Mouse (Mus musculus) T-helper 17 cell (primary cell): ENCODE results near the gene AC170998.1.
"Not testable (repeated sequence)": the region's sequence is repeated elsewhere in the genome, so short reads cannot be mapped to it uniquely, and the experiment has no call there.

Experiments
- in situ Hi-C, 2 experiments: fragments of 300-600 bp; cut with MboI, MseI; formaldehyde crosslinking; loops; 1 replicate in 1 of 2; 2 replicates in 1 of 2; pipeline ENCODE4 v1.15.1; 2025; ENCODE audit warnings: high pct_unique_total_duplicates in 2 of 2

The AC170998.1 gene

DNA sequence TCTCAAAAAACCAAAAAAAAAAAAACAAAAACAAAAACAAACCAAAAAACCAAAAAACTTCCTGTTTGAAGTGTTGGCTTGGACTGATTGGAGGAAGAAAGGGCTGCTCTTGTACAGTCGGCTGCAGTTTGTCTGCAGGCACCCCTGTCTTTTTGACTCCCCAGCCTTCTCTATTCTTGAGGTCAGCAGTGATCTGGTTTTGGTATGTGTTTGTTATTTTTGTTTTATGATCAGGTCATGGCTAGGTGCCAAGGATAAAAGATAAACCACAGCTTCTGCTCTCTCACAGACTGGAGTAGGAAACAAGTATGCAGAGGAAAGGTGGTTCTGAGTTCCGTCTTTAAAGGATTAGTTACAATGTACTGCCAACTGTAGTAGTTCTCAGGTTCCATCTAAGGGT, 23.2 kb upstream of the AC170998.1 start:
- in situ Hi-C loops = no loop called here

DNA sequence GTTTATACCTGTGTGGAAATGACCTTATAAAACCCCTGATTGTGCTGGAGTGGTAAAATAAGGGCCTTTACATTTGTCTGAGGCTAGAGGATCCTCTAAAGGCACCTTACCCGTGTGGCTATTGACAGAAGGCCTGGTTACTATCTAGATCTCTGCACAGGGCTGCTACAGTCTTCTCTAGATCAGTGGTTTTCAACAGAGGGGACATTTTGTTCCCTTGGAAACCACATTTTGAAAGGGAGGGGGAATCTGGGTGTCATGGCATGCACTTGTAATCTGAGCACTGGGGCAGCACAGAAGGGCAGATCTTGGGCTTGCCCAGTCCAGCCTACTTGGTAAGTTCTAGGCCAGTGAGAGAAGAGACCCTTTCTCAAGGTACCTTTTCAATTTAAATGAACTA, 19.2 kb upstream of the AC170998.1 start:
- in situ Hi-C loops = no loop called here

DNA sequence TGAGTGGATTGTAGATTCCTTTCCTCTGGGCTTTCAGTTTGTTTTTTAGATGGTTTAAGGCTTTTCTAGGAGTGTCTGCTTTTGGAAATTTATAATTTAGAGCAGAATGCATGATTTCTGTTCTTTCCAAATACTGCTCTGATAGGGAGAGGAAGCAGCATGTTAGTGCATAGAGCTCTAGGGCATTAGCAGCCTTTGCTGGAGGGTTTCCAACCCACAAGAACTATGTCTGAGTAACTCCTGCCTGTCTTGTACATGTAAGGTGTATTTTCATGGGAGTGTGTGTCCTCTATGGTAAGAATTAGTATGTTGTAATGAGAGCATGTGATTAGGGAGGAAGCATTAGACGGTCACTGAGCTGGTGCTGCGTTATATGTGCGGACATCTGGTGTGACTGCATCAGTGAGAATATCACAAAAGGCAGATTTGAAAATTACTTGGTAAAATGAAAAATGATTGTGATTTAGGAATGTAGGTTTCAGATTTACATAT, 18.7 kb upstream of the AC170998.1 start:
- in situ Hi-C loops = no loop called here

DNA sequence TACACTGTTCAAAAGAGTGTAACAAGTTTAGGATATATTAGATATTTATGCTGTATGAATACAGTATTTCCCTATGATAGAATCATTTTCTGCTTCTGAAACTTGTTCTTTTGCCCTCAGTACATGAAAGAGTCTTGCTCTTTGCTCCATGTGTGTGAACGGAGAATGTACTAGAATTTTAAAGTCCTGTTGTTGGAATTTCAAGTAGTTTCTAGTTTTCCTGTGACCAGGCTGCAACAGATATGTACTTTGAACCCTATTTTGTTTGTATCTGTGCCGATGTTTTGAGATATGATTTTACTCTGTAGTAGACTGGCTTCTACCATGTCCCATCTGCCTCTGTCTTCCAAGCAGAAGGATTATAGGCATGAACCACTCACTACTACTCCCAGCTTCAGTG, 18.1 kb upstream of the AC170998.1 start:
- in situ Hi-C loops = no loop called here

DNA sequence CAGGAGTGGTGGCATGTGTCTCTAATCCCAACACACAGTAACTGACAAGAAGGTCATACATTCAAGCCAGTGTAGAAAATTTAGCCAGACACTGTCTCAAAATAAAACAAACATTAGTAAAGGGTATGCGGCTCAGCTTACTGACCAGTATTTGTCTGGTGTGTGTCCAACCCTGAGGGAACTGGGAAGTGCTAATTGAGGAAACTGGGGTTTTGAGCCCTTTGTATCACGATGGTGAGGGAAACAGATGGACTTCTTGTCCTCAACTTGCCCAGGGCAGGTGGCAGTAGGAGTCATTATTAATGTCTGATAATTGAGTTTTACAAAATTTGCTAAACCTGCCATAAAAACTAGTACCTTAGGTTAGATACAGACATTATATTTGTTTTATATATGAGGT, 16.9 kb upstream of the AC170998.1 start:
- in situ Hi-C loops = no loop called here

DNA sequence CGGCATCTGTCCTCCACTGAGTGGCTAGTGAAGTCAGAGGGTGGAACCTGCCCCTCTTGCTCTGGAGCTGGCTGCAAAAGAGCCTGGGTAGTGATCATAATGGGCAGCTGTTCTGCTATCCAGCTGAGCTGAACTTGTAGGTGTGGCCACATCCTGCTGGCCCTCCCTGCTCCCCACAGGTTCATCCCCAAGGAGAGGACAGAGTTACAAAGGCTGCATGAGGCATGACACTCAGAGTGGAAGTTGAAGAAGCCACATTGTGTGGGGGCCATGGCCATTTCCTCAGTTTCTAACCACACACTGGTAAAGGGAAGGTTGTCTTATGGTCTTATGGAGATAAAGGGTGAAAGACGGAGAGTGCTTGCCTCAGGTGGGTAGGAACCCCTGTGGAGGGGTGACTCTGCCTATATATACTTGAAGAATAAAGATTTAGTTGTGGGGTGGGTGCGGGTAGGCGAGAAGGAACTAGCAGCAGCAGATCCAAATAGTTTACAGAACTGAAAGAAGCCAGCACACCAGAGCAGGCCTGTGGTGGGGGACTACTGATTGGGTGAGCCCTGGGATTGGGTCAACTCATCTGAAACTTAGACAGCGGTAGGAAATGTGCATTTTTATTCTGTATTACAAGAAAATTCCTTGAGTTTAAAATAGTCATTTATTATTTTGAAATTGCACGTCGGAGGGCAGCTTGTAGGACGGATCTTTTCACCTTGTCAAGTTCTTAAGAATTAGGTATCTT, 16.2 kb upstream of the AC170998.1 start:
- in situ Hi-C loops = loop anchor here in 1 of 2 experiments (10.0 kb wide), 1 partner anchor 1145 kb away; the partner anchor contains the start of gene AI413582

DNA sequence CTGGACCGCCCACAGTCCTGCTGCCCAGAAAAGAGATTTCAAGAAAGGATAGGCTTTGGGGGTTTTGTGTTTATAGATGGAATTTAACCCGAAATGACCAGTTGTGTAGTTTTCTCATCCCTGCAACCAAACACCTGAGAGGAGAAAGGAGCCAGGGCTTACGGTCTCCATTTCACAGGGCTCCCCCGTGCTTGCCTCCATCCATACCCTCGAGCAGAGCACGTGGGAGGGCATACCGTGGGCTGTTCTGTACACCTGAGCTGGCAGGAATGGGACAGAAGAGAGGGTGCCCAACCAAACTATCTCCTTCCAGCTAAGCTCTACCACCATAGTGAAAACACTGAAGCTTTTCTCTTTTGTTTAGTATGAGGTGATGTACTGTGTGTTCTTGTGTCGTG, 15.6 kb upstream of the AC170998.1 start:
- in situ Hi-C loops = loop anchor here in 1 of 2 experiments (10.0 kb wide), 1 partner anchor 1145 kb away; the partner anchor contains the start of gene AI413582

DNA sequence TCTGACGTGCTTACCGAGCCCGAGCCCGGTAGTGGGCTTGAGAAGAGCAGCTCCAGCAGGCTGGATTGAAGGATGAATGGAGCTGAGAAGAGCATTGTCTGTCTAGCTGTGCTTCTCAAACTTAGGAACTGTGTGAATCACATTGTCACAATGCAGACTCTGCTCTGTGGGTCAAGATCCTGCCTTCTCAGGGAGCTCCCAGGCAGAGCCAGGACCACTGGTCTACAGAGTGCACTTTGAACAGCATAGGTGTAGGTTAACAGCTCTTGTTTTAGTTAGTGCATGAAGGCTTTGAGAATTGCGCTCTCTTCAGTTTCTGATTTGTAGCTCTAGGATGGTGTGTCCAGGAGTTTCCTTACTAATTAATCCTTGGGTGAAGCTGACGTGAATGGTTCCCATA, 14.6 kb upstream of the AC170998.1 start:
- in situ Hi-C loops = loop anchor here in 1 of 2 experiments (10.0 kb wide), 1 partner anchor 1146 kb away; the partner anchor contains the start of gene AI413582

DNA sequence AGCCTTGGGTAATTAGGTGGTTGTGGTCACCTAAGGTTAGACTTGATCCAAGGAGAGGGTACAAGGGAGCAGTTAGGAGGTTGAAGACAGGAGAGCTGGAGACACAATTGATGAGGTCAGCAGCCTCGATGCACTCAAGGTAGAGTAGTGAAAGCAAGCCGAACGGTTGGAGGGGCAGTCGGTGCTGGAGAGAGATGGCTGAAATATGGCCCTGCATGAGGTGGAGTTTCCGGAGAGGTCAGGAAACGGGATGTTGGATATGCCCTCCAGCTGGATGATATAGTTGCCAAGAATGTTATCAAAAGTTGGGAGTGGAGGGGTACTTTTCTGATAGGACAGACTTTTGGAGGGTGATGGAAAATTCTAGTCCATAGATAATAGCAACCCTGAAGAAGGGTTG, 13.6 kb upstream of the AC170998.1 start:
- in situ Hi-C loops = loop anchor here in 1 of 2 experiments (10.0 kb wide), 1 partner anchor 1148 kb away; the partner anchor contains the start of gene AI413582

DNA sequence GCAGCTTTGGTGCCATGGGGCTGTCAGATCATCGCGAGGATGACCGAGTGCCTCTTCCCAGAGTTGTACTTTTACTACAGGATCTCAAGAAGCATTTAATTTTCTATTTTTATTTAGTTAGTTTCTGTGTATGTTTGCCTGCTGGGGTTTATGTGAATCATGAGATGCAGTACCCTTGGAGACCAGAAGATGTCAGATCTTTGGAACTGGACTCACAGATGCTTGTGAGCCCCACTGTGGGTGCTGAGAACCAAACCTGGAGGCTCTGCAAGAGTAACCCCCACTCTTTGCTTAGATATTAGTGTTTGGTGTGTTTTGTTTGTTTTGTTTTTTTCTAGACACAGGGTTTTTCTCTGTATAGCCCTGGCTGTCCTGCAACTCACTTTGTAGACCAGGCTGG, 11.9 kb upstream of the AC170998.1 start:
- in situ Hi-C loops = loop anchor here in 1 of 2 experiments (10.0 kb wide), 1 partner anchor 1149 kb away; the partner anchor contains the start of gene AI413582

DNA sequence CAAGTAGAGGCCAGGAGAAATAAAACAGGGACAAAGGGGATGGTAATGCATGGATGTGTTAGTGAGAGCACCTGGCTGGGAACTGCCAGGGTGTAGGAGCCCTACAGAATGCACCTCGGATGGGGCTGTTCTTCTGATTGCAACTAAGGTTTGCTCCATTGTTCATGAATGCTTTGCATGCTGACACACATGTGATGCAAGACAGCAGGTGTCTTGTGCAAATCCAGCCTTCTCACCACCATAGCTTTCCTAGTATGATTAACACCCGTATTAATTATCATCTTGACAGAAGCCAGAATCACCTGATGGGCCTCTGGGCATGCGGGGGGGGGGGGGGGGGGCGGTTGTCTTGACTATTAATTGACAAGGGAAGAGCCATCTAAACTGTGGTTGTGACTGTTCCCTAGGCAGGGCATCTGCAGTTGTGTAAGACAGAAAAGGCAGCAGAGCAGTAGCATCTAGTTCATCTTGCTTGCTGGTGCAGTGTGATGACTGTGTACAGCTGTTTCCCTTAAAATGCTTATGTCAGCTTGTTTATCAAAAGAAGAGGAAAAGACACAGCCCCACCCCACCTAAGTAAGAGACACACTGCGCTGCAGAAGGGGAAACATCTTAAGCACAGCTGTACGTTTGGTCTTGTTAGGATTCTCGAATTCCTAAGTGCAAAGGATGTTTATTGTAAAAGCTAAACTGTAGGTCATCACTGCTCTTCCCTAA, 9.9 kb upstream of the AC170998.1 start:
- in situ Hi-C loops = loop anchor here in 1 of 2 experiments (10.0 kb wide), 1 partner anchor 1151 kb away; the partner anchor contains the start of gene AI413582

DNA sequence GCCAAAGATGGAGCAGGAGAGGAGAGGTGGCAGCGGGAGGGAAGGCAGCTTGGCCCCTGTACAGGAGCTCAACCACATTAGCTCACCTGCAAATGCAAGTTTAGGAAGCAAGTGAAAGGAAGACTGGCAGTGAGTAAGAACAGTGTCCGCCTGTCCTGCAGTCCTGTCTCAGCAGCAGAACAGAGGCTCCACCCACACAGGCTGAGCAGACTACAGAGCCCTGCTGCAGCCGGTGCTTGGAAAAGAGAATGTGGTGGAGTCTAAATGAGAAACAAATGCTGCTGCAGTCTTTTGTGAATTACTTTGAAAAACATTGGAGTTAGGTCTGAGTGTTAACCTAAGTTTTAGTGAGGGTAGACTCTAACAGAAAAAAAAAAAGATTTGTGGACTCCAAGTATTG, 8.3 kb upstream of the AC170998.1 start:
- in situ Hi-C loops = loop anchor here in 1 of 2 experiments (10.0 kb wide), 1 partner anchor 1153 kb away; the partner anchor contains the start of gene AI413582

DNA sequence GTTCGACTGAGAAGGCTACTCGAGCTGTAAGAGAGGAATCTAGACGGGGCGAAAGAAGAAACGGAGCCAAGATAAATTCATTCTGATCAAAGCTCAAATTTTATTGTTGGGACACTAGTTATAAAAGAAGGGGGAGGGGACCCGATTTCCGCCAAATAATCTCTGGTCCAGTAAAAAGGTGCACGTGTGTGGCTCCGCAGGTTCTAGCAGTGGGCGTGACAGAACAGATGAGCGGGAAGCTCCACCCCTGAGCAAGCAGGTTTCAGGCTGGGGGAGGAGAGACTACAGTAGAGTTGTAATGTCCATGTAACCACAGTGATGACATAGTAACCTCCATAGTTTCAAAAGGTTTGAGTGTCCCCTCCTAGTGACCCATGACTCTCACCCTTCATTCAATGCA, 1.6 kb downstream of the AC170998.1 start:
- in situ Hi-C loops = not testable (repeated sequence)

DNA sequence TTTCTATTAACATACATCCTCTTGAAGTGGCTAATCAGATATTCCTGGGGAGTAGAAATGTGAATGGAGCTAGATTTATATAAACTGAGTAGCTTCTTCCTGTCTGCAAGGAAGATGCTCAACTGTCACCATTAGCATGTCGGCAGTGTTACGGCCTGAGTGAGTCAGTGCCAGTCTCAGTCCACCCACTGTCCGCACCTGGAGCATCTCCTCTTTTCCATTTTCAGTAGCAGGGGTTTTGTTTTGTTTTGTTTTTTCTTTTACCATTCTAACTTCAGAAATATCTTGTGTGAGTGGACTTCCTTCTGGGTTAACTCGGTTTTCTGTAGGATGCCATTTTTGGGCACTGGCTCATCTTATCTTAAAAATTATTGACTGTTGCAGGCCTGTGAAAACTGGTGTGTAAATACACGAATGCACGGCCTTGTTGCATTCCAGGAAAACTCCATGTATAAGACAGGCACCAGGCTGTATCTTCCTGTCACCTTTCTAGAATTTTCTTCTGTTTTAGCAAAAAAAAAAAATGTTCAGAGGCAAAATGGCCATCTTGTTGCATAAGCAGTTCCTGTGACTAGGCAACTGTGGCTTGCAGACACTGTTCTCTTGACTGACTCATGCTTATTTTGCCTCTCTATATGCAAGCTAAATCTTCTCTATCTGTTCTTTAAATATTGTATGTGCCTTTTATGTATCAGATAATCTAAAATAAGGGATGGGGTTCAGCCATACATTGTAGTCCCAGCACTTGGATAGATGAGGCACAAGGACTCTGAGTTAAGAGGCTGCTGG, 9.6 kb downstream of the AC170998.1 start:
- in situ Hi-C loops = no loop called here

DNA sequence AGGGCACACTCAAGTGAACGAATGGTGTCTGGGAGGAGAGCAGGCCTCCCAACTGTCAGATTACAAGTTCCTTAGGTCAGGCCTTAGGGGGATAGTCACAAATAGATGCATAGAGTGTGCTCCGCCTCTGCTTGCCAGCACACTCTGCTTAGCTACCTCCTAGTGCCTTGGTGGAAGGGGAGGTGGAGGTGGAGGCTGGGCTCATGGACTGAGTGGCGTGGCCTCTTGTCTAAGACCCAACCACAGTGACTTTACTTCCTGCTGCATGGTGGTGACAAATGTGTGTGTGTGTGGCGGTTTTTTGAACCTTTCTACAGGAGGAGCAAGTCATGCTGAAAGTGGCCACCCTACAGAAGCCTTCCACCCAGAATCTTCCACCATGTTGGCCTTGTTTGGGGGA, 10.6 kb downstream of the AC170998.1 start:
- in situ Hi-C loops = no loop called here

DNA sequence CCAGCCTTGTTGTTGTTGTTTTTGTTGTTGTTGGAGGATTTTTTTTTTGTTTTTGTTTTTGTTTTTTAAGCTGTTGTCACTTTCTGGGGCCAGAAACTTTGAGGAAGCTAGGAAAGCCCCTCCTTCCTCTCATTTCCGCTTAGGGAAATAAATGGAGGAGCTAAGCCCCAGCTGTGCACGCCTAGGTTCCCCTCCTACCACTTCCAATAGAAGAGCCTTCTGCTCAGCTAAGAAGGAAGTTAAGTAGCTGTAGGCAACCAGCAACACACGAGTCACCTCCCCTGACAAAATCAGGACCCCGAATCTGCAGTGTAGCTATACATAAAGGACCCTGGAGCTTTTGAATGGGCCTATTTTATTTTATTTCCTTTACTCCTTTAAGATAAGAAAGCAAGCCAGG, 12.1 kb downstream of the AC170998.1 start:
- in situ Hi-C loops = no loop called here

DNA sequence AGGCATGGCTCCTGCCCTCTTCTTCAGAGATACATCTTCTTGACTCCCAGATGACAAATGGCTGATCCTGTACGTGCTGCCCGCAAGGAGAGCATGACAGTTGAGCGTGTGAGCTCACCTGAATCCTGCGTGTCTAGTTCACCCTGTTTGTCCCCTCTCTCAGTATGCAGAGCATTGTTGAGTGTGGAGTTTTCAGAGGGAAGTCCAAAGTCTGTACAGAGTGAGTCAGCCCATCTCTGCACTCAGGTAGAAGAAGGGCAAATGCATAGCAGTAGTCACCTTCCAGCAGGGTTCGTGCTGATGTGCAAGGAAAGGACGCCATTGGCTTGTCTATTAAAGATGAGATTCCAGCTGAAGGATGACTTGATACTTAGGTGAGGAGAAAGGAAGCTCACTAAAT, 13.4 kb downstream of the AC170998.1 start:
- in situ Hi-C loops = no loop called here

DNA sequence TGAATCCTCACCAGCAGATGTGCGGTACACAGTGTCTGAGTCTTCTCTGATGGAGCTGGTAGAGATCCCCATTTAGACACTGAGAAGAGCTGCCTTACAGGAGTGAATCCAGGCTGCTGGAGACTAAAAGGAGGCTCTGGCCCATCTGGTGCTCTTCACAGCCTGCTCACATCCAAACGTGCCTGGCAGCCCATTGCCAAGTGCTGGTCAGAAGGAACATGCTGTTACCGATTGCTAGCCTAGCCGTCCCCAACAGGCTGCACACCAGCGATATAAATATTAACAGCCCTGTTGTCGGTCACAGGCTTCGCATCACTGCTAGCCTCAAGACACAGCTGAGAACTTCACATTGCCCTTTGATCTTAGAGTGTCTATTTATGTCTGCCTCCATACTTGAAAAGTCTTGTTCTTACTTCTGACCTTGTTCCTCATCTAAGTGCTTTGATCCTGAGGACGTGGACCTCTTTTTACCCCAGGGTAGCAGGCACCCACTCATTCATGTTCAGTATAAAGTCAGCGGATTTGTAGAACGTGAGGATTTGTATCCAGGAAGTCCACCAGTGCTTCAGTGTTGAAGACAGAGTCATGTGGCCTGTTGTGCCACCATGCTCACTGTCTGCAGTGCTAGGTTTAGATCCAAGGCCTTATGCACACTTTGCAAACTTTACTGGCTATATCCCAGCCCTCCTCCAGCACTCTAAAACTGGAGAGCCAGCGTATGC, 17.4 kb downstream of the AC170998.1 start:
- in situ Hi-C loops = no loop called here

DNA sequence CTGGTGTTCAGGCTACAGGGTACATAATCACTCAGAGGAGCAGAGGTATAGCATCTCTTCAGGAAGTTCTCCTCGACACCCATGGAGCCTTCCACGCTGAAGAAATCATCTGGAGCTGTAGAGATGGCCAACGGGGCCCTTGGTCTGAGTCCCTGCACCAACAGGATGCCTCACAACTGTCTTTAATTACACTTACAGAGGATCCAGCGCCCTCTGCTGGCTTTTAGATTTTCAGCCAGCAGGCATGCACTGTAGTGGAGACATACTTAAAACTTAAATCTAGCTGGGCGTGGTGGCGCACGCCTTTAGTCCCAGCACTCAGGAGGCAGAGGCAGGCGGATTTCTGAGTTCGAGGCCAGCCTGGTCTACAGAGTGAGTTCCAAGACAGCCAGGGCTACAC, 18.0 kb downstream of the AC170998.1 start:
- in situ Hi-C loops = no loop called here

DNA sequence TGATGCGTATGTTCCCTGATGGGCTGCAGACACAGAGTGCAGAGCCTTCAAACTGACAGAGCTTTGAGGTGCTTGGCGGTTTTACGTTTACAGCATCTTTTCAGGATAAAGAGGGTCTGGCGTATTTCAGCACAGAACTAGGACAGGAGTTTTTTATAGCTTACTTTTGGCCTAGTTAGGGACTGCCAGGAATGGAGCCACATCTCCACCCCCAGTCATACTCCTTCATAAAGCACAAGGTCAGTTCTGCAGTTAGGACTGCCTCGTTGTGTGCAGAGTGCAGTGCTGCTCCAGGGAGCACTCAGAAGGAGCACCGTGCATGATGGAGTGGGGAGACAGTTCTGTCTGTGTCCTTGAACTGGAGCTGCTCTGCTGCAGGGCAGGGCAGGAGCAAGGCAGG, 19.9 kb downstream of the AC170998.1 start:
- in situ Hi-C loops = no loop called here

DNA sequence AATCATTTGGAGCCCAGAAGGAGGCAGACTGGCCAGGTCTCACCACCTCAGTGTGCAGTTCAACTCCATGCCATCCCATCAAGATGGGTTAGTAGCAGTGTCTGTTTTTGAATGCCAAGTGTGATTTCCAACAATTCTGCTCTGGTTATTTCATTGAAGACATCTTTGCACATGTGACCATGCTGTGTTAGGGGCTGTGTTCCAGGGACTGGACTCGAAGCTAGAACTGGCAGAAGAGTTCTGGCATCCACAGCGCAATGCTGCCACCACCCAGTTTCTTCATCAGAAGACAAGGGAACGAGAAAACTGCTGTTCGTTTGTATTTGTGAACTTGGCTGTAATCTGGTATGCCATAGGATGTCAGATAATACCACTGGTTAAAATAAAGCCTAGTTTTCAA, 22.1 kb downstream of the AC170998.1 start:
- in situ Hi-C loops = no loop called here
